Mouse (Mus musculus) urinary bladder, postnatal 14 days (tissue): Measurements from ENCODE around the gene Trim10.

Experiments
- DNase-seq: peaks from one replicate; pipeline ENCODE4 v3.0.0; 2021; ENCODE audit warnings: low spot score

Trim10 gene

GRCm38 (mm10) chr17:36869284-36869954 is at the start of gene Trim10:
TSS of gene Trim10 (plus strand) at chr17:36869574.
- DNase-seq, result no peak

- DNase-seq, result peak; percentile 65
Measured at GRCm38 (mm10) chr17:36824005-36824404, 45.4 kb upstream of the Trim10 start.

GRCm38 (mm10) chr17:36825525-36825924 is 43.8 kb upstream of the Trim10 start:
- no peak for DNase-seq

GRCm38 (mm10) chr17:36826002-36826401 is 43.4 kb upstream of the Trim10 start:
- DNase-seq, result peak; percentile 92

- DNase-seq, result no peak
Measured at GRCm38 (mm10) chr17:36828488-36828887, 40.9 kb upstream of the Trim10 start.

GRCm38 (mm10) chr17:36830470-36830869 is 38.9 kb upstream of the Trim10 start:
- no peak for DNase-seq

- DNase-seq, result no peak
Measured at GRCm38 (mm10) chr17:36832694-36833093, 36.7 kb upstream of the Trim10 start.

GRCm38 (mm10) chr17:36835591-36836426 is 33.6 kb upstream of the Trim10 start:
- DNase-seq, result peak; percentile 68

GRCm38 (mm10) chr17:36836427-36836812 is 33.0 kb upstream of the Trim10 start:
- no peak for DNase-seq

- DNase-seq, result peak; percentile 97
Measured at GRCm38 (mm10) chr17:36836874-36837647, 32.3 kb upstream of the Trim10 start, which contains the start of gene Trim26. TSS of gene Trim26 (plus strand) at chr17:36837134.

- DNase-seq, result no peak
Measured at GRCm38 (mm10) chr17:36839001-36839400, 30.4 kb upstream of the Trim10 start.

GRCm38 (mm10) chr17:36839931-36840330 is 29.4 kb upstream of the Trim10 start:
- DNase-seq, result no peak

- no peak for DNase-seq
Measured at GRCm38 (mm10) chr17:36840961-36841445, 28.4 kb upstream of the Trim10 start.

GRCm38 (mm10) chr17:36843696-36844095 is 25.7 kb upstream of the Trim10 start:
- DNase-seq, result no peak

- no peak for DNase-seq
Measured at GRCm38 (mm10) chr17:36844286-36844719, 25.1 kb upstream of the Trim10 start.

- DNase-seq, result no peak
Measured at GRCm38 (mm10) chr17:36844725-36845124, 24.6 kb upstream of the Trim10 start.

GRCm38 (mm10) chr17:36848911-36849310 is 20.5 kb upstream of the Trim10 start:
- no peak for DNase-seq

GRCm38 (mm10) chr17:36849992-36850391 is 19.4 kb upstream of the Trim10 start:
- no peak for DNase-seq

- DNase-seq, result no peak
Measured at GRCm38 (mm10) chr17:36851200-36851599, 18.2 kb upstream of the Trim10 start.

GRCm38 (mm10) chr17:36851627-36852026 is 17.7 kb upstream of the Trim10 start:
- no peak for DNase-seq

- DNase-seq, result no peak
Measured at GRCm38 (mm10) chr17:36855484-36855883, 13.9 kb upstream of the Trim10 start.

- no peak for DNase-seq
Measured at GRCm38 (mm10) chr17:36856236-36856635, 13.1 kb upstream of the Trim10 start.
